Mouse (Mus musculus) right cerebral cortex, adult 18-20 months (tissue): Measurements from ENCODE around the gene Hoxc13.

ENCODE experiments used
- DNase-seq: peaks from one replicate; pipeline ENCODE4 v3.0.0; 2022; ENCODE audit warnings: mixed read lengths

Gene Hoxc13

DNA sequence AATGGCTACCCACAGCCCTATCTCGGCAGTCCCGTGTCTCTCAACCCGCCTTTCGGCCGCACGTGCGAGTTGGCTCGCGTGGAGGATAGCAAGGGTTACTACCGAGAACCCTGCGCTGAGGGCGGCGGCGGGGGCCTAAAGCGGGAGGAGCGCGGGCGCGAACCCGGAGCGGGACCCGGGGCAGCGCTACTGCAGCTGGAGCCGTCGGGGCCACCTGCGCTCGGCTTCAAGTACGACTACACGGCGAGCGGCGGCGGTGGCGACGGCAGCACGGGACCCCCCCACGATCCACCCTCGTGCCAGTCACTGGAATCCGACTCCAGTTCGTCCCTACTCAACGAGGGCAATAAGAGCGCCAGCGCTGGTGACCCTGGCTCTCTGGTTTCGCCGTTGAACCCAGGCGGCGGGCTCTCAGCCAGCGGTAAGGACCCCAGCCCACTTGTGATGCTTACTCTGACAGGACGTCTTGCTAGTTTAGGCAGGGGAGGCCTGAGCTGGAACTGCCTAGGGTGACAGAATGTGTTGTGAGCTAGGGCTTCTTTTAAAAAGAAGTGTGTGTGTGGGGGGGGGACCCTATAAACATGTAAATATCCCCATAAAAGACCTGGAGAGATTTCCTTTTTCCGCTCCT lies 16.2 kb downstream of the Hoxc13 start:
- DNase-seq: no peak

DNA sequence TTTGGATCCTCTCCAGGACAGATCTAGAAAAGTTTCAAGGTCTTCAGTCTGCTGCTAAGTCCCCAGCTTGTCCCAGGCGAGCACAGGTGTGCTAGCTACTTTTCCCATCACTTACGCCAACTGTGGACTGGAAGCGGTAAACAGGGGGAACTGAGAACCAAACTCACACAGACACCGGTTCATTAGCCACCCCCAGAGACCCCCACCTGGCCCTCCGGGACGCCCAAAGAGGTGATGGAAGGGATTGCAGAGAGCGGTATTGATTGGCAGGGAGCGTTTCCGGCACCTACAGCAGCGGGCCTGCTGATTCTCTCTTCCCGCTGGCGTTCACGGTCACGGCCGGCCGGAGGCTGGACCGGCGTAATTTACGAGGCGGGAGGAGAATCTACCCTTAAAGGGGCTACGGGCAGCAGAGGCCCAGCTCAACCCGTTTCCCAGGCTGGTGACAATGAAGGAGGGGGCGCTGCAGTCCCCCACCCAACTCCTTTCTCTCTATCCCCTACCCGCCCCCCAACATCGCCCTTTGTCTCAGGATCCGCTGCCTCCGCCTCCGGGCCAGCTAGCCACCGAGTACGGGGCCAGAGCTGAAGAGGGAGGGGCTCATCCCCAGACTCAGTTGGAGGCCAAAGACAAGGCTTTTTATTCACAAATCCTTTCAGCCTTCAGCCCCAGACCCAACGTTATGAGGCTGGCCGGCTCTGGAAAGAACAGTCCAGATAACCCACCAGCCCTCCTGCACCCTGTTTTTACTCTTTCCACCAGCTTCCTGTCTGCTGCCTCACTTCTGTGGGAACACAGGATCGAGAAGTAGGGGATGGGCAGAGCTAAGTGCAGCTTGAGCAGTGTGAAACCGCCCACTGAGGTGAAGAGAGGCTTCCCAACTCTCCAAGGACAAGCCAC lies 18.6 kb downstream of the Hoxc13 start:
- no peak for DNase-seq

DNA sequence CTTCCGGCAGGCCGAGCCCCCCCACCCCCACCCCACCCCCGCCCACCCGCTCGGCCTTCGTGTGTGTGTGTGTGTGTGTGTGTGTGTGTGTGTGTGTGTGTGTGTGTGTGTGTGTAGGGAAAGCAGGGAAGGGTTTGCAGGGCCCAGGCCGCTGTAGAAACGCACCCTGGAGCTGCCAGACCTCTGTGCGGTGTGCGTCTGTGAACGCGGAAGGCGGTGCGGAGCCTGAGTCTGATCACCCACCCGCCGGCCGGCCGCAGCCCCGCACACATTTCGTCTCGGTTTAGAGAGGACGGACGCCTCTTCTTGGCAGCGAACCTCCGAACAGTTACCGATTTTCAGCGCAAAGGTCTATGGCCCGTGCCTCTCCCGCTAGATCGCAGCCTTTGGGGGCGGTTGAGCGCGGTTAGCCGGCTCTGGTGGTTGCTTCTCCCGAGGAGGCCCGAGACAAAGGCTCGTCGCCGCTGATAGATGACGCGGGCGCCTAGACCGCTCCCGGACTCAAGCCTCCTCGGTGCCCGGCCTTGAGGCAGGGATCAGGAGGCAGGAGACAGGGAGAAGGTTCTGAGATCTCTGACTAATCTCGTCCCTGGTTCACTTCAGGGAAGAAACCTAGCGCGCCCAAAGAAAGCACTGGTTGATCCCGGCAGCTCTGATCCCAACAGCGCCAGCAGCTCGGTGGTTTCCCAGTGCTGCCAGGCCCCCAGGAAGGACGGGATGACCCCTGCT lies 22.0 kb downstream of the Hoxc13 start:
- DNase-seq: no peak

DNA sequence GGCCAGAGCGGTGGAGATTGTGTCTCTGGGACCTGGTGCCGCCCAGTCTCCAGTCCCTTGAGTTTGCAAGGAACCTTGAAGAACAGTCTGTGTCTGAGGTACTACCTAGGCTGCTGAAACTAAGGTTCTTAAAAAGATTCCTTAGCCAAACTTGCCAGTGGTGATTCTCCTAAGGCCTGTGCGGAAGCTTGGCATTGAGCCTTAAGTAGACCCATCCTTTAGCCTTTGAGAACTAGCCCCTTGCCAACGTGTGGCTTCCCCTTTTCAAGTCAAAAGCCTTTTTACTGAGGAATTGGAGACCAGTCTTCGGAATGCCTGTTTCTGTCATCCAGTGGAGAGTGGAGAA lies 22.5 kb downstream of the Hoxc13 start:
- DNase-seq: no peak

DNA sequence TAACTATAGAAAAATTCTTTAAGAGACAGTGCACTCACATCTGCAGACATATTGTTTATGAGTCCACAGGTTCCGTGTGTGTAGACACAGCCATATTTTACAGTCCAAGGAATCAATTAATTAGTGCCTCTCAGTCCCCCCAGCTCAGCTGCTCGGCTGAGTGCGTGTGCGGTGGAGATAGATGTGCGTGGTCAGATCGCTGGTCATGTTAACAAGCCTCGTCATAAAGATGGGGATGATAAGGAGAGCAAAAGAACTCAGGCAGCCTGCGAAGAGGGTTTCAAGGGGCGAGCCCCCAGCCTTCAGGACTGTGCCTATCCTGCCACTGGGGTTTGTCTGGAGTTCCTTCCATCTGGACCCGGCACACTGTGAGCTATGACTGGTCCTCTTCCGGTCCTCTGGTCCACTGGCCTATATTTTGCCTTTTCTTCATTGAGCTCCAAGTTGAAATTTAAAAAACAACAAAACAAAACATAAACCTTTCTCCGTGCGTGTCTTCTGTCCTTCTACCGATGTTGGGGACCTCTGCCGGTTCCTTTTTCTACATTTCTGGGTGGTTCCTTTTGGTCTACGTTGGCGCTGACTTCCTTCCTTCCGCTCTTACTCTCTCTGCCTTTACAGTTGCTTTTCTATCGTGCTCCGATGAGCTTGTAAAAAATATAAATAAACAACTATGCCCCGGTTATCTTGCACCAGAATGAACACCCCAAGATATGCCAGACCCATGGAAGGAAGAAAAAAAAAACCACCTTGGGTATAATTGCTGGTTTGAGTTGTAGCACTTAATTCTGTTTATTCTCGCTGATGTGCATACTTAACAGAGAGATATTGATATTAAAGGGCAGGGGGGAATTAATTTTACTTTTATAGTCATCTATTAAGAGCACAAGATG lies 24.5 kb downstream of the Hoxc13 start:
- no peak for DNase-seq

DNA sequence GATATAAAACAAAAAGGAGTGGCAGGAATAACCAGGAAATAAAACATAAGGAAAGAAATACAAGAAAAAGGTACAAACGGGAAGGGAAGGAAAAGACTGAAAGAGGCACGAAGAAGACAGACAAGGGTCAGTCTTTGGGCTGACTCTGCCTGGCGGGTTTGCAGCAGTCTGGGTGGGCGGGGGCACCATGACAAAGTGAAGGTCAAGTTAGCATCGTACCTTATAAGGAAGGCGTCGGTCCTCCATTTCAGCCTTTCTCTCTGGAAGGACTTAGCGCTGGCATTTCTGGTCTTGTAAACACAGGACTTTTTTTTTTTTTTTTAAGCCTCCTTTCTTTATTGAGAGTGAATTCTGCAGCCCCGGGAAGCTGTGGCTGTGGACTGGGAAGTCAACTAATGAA lies 26.4 kb downstream of the Hoxc13 start:
- DNase-seq: no peak

DNA sequence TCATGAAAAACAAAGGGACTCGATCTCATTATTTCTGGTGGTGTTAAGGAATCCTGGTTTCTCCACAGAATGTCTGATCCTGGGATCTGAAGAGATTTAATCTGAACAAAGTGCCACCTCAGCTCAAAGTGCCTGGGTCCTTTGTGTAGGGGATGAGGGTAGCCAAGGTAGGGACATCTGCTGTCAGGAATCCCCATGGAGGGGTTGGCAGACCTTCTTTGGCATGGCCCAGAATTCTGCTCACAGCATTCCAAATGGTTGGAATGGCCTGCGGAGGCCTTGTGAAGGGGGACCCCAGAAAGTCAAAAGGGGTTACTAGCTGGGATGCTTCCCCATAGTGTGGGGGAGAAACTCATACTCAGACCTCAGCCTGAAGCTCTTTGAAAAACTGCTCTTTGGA lies 27.9 kb downstream of the Hoxc13 start:
- no peak for DNase-seq

DNA sequence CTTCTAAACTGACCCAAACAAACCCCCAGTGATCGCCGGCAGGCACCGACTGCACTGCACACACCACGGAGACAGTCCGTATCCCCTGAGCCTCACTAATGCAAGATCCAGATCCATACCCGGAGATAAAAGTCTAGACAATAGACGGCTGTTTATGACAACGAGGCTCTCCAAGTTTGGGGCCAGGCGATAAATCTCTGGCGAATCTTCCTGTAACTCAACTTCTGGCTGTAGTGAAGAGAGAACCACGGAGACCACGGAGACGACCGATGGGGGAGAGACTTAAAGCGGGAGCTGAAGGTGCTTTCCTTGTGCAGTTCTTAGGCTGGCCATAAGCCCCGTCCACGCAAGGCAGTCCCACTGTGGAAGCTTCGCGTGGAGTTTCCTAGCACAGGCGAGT lies 28.8 kb downstream of the Hoxc13 start:
- DNase-seq: no peak

DNA sequence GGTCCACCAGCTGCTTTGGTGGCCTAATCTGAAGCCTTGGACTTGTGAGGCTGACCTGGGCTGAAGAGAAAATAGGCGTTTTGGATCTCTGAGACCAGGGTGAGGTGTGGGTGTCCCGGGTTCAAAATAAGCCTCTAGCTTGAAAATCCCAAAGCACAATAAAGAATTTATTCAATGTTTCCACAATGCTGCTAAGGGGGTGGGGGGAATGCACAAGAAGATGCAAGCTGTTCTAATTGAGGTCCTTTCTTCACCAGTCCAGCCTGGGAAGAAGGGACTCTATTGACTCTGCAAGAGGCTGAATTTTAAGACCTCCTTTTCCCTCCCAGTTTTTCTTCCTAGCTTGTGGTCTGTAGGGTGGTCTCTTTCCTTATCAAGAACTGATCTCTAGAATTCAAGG lies 30.0 kb downstream of the Hoxc13 start:
- DNase-seq: no peak

DNA sequence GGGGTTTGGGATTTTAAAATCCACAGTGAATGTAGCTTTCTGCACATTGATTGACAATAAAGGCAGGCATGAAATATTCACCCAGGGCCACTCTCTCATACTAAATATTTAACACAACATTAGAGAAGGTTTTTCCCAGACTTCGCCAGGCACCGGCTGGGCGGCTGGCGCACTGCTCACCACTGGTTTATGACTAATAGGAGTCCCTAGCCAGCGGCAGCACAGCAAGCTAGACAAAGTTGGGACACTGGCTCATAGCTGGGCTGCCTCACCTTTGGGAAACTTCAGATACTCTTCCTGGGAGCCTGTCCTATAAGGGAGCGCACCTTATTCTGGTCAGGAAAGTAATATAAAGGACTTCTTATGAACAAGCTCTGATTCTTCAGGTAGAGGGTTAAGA lies 32.7 kb downstream of the Hoxc13 start:
- DNase-seq: no peak

DNA sequence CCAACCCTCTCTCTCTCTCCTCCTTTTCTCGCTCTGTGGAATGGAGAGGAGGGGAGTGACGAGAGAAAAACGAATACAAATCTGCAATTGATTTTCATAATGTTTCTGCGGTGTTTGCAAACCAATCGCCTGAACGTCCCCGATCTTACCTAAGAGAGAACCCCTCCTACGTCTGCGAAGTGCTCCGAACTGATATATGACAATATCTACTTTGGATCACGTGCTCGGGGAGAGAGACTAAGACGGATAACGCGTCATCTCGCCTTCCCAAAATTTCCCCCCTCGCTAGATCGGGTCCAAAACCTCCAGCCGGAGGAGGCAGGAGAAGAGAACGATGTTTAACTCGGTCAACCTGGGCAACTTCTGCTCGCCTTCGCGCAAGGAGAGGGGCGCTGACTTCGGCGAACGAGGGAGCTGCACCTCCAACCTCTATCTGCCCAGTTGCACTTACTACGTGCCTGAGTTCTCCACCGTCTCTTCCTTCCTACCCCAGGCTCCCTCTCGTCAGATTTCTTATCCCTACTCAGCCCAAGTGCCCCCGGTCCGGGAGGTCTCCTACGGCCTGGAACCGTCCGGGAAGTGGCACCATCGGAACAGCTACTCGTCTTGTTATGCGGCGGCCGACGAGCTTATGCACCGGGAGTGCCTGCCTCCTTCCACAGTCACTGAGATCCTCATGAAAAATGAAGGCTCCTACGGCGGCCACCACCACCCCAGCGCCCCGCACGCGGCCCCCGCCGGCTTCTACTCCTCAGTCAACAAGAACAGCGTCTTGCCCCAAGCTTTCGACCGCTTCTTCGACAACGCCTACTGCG lies 33.5 kb downstream of the Hoxc13 start, which contains the start of gene Hoxc11:
Hoxc11 (plus strand) TSS at position 236 of the 815 bp plus-strand sequence.
- DNase-seq: no peak

DNA sequence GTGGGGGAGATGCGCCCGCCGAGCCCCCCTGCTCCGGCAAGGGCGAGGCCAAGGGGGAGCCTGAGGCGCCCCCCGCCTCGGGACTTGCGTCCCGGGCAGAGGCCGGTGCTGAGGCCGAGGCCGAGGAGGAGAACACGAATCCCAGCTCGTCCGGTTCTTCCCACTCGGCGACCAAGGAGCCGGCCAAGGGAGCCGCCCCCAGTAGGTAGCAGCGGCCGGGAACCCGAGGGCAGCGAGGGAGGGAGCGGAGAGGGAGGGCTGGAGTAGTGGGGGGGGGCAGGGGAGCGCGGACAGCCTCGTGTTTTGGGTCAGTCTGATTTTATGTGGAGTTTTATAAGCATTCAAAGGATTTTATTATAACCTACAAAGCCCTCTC lies 34.1 kb downstream of the Hoxc13 start:
- DNase-seq: no peak

DNA sequence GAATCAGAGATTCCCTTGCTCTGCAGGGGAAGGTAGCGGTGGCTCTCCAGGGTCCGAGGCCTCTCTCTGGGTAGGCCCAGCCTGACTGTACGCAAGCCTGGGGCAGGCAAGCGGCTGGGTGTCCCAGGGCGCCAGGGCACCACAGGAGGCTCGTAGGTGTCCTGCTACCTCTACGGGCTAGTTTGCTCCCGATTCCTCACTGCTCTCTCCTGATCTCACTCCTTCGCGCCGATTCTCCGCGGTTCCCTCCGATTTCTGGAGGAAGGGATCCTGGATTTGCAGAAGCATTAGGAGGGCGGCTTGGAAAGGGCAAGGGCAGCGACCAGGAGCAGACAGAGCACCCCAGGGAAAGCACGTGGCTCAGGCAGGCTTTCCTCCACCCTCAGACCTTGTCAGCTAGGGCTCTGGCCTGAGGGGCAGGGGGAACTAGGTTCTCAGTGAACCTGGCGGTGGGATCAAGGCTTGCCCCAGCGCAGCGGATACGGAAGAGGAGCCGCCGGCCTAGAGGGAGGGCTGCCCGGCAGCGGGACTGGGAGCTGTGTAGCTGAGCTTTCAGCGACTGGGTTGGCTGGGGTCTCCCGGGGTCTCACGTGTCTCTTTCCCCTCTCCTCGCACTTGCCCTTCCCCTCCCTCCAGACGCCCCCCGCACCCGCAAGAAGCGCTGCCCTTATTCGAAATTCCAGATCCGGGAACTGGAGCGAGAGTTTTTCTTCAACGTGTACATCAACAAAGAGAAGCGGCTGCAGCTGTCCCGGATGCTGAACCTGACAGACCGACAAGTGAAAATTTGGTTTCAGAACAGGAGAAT lies 35.1 kb downstream of the Hoxc13 start:
- DNase-seq: no peak

DNA sequence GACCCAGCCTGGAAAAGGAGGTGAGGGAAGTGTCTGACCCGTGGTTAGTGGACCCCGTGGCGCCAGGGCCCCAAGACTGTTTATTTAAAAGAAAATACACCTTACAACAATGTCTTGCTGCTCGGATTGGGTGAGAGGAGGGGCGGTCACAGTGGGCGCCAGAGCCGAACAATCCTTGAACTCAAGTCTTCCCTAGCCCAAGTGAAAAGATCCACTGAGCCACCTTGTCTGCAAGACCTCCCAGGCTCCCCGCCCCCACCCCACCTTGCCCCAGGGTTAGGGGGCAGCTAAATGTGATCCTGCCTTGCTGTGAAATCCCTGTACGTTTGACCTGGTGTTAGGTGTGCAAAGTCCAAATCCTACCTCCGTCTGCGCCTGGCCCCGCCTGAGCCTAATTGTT lies 36.0 kb downstream of the Hoxc13 start:
- no peak for DNase-seq

DNA sequence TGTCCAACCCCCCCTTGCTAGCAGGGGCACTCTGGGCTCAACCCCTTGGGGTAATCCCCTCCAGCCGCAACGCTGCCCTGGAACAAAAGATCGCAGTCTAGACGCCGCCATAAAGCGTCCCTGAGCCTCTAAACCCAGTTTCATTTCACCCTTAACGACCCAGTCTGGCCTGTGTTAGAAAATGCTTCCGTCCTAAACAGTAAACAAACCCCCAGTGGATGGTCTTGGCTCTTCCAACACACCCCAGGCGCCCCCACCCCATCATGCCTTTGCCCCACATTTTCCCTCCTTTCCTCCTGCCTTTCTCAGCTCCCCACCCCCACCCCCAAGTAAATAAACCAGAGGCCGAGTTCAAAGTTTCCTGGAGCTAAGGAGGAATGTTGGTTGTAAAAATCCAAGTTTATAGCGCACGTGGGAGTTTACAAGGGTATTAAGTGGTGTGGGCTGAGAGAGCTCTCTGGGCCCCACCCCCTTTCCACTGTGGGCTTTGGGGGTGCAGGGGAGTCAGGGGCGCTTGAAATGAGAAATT lies 38.8 kb downstream of the Hoxc13 start:
- DNase-seq: no peak

DNA sequence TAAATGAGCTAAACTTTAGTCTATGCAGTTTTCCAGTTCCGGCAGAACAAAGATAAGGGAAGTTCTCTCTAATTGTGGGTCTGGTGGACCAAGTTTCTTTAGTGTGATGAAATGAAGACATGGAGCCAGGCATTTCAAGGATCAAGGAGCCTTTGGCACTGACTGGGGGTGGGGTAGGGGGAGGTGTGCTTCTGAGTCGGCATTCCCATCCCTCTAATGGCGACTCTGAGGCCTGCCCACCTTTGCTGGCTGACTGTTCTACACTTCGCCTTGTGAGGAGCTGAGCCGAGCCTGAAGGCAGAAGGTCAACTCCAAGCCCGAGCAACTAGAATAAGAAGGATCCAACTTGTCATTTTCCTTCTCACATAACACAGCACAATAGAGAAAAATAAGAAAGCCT lies 40.8 kb downstream of the Hoxc13 start:
- no peak for DNase-seq

DNA sequence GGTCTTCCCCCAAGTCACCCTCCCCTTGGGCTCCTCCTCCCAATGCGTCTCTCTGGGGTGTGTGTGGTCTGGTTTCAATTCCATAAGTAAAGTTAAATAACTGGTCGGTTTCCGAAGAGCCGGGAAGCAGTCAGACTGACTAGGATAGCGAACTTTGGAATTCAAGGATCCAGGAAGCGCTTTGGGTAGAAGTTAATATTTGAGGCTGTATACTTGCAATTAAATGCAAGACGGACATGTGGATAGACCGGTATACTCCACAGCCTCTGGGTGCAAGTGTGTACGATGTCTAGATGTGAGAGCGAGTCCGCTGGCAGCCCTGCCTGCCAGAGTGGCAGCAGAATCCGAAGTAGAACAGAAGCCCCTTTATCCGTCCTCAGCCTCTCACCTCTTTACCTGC lies 41.6 kb downstream of the Hoxc13 start:
- no peak for DNase-seq

DNA sequence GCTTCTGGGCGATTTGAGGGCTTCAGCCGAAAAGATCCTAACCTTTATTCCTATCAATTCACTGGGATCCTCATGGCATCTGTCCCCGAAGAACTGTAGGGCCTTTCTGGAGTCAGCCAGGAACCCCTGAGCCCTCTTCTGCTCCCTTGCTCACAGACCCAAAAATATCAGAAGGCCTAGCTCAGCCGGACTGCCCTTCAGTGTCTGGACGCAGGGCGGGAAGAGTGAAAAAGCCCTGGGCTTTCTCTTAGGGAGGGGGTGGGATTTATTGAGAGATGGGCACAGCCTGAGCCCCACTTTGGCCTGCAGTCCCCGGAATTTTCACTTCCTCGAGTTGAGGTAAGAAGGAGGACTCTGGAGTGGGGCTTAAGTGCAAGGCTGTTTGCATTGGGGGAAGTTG lies 42.4 kb downstream of the Hoxc13 start:
- DNase-seq: no peak

DNA sequence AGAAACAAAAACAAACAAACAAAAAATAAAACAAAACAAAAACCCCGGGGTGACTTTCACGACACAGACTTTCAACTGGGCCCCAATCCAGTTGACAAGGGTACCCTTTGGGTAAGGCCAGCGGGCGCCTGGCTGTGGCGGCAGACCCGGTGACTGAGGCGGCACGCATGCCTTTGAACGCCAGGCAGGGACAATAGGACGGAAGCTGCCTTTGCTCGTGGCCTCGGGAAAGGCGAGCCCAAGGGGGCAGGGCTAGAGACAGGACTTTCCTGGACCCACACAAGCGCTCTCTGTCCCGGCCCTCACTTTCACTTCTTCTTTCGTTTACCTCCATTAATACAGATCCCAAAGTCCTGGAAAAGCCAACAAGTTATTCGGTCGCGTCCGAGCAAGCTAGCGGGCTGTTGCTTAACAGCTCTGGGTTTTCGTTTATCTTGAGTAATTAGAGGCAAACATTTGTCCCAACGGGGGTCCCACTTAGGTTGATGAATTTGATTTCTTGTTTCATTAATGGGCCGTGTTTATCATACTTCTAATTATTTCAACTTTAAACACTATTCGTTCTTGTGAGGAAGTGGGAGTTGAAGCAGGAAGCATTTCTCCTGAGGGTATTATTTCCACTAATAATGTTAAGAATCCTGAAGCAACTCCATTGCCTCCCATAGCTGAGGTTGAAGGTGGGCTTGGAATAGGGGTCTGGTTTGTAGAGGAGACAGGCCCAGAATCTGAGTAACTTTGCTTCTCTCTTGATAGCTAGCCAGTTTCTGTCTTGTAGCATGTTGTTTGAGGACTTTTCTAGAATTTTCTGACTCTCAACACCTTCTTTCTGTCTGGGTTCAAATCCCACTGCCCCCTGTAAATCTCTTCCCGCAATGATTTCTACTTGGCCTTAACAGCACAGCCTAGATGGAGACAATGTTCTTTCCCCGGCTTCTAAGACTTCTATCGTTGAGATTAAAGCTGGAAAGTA lies 43.1 kb downstream of the Hoxc13 start:
- no peak for DNase-seq
